Mouse (Mus musculus) CH12.LX (cell line): ENCODE measurements at regions not wholly inside any gene's neighbourhood (a gene's known extent, or its start where the extent isn't known, plus 50 kb on each side); places are given as distances from the start of the nearest gene placed in this dataset.

Experiments used
- DNase-seq: peaks from one replicate; pipeline ENCODE4 v3.0.0-alpha.2; 2013; ENCODE audit errors: extremely low read depth
- H3K27ac ChIP-seq: 2 replicates; pipeline ENCODE4 v1.5.1; 2012; ENCODE audit warnings: low read depth, mild to moderate bottlenecking, control low read depth, moderate library complexity; ENCODE audit not compliant: insufficient read depth
- H3K27me3 ChIP-seq: replicated peaks from 2 replicates; pipeline ENCODE3; 2012; ENCODE audit warnings: inconsistent platforms
- H3K36me3 ChIP-seq, 2 experiments: replicated peaks in 1 of 2; 2 replicates each; pipeline versions ENCODE3 to v1.6.1; 2012; ENCODE audit warnings: inconsistent platforms in 1 of 2, low read length in 1 of 2, mild to moderate bottlenecking in 1 of 2, mixed read lengths in 1 of 2, moderate library complexity in 1 of 2; ENCODE audit not compliant: control insufficient read depth in 1 of 2, insufficient read depth in 1 of 2
- H3K4me1 ChIP-seq, 2 experiments: 2 replicates each; pipeline ENCODE4 v1.6.1; 2012; ENCODE audit warnings: inconsistent platforms in 1 of 2, moderate library complexity in 1 of 2; ENCODE audit not compliant: insufficient read depth in 2 of 2, control insufficient read depth in 1 of 2
- H3K4me2 ChIP-seq: 2 replicates; pipeline ENCODE4 v1.6.1; 2012; ENCODE audit warnings: low read depth, mild to moderate bottlenecking, control low read depth; ENCODE audit not compliant: poor library complexity, insufficient read depth, severe bottlenecking
- H3K4me3 ChIP-seq, 3 experiments: fragments of 150-350 bp in 1 of 3; sonication (generic) in 1 of 3; replicated peaks in 1 of 3; 2 replicates each; pipeline versions ENCODE3 to v1.5.1; 2011 to 2012; ENCODE audit warnings: low read depth in 2 of 3, low read length in 2 of 3, mild to moderate bottlenecking in 2 of 3, moderate library complexity in 2 of 3, control low read depth in 1 of 3, improper control_type of control experiment in 1 of 3, inconsistent platforms in 1 of 3, mixed read lengths in 1 of 3; ENCODE audit not compliant: poor library complexity in 1 of 3
- H3K79me2 ChIP-seq: replicated peaks from 2 replicates; pipeline ENCODE4 v1.6.1; 2012; ENCODE audit warnings: mild to moderate bottlenecking, moderate library complexity; ENCODE audit not compliant: control insufficient read depth, poor library complexity, insufficient read depth, severe bottlenecking; ENCODE audit errors: extremely low read depth
- H3K9ac ChIP-seq: 2 replicates; pipeline ENCODE4 v1.6.1; 2012; ENCODE audit warnings: low read depth, mild to moderate bottlenecking, control low read depth, moderate library complexity; ENCODE audit not compliant: insufficient read depth
- H3K9me3 ChIP-seq: replicated peaks from 2 replicates; pipeline ENCODE3; 2012; ENCODE audit warnings: low read length, inconsistent platforms, mixed read lengths
- CHD1 ChIP-seq: IDR thresholded peaks from 2 replicates; pipeline ENCODE4 v1.6.1; 2012; ENCODE audit warnings: low read depth, low read length, improper control_type of control experiment, inconsistent platforms
- CTCF ChIP-seq, 2 experiments: IDR thresholded peaks in 1 of 2; conservative IDR thresholded peaks in 1 of 2; 2 replicates each; pipeline ENCODE4 v1.5.1; 2011 to 2012; ENCODE audit warnings: low read depth in 2 of 2, low read length in 2 of 2, improper control_type of control experiment in 1 of 2, inconsistent platforms in 1 of 2, mild to moderate bottlenecking in 1 of 2, moderate library complexity in 1 of 2
- E2F4 ChIP-seq: IDR thresholded peaks from 2 replicates; pipeline ENCODE4 v1.6.1; 2011; ENCODE audit warnings: low read depth, low read length, improper control_type of control experiment; ENCODE audit not compliant: insufficient replicate concordance
- GABPA ChIP-seq: IDR thresholded peaks from 2 replicates; pipeline ENCODE4 v1.6.1; 2012; ENCODE audit warnings: low read depth, low read length, improper control_type of control experiment, inconsistent platforms; ENCODE audit not compliant: insufficient replicate concordance
- IRF4 ChIP-seq: IDR thresholded peaks from 2 replicates; pipeline ENCODE4 v1.6.1; 2014; ENCODE audit warnings: low read depth, mild to moderate bottlenecking, inconsistent platforms, low read length, improper control_type of control experiment
- JUN ChIP-seq: IDR thresholded peaks from 2 replicates; pipeline ENCODE4 v1.6.1; 2011; ENCODE audit warnings: low read depth, mild to moderate bottlenecking, low read length, improper control_type of control experiment, moderate library complexity; ENCODE audit not compliant: insufficient read depth
- MAFK ChIP-seq: IDR thresholded peaks from 2 replicates; pipeline ENCODE4 v1.6.1; 2011; ENCODE audit warnings: low read length, improper control_type of control experiment; ENCODE audit not compliant: insufficient replicate concordance
- MAZ ChIP-seq: IDR thresholded peaks from 2 replicates; pipeline ENCODE4 v1.6.1; 2012; ENCODE audit warnings: low read depth, mild to moderate bottlenecking, inconsistent platforms, low read length, improper control_type of control experiment, moderate library complexity
- MXI1 ChIP-seq: IDR thresholded peaks from 2 replicates; pipeline ENCODE4 v1.6.1; 2011; ENCODE audit warnings: mild to moderate bottlenecking, low read depth, low read length, improper control_type of control experiment
- MYC ChIP-seq: IDR thresholded peaks from 2 replicates; pipeline ENCODE4 v1.6.1; 2011; ENCODE audit warnings: low read depth, mild to moderate bottlenecking, improper control_type of control experiment, low read length
- PAX5 ChIP-seq: IDR thresholded peaks from 2 replicates; pipeline ENCODE4 v1.6.1; 2012; ENCODE audit warnings: low read length, inconsistent platforms, mixed read lengths
- POLR2A ChIP-seq: IDR thresholded peaks from 2 replicates; pipeline ENCODE4 v1.6.1; 2011; ENCODE audit warnings: low read depth, mild to moderate bottlenecking, improper control_type of control experiment, low read length
- TBP ChIP-seq: conservative IDR thresholded peaks from 2 replicates; pipeline ENCODE4 v1.6.1; 2011; ENCODE audit warnings: low read depth, low read length, improper control_type of control experiment
- ZMIZ1 ChIP-seq: IDR thresholded peaks from 2 replicates; pipeline ENCODE4 v1.6.1; 2012; ENCODE audit warnings: low read depth, mild to moderate bottlenecking, inconsistent platforms, low read length, improper control_type of control experiment
- dilution Hi-C: fragments of 300-500 bp; cut with MboI; formaldehyde crosslinking; loops from 2 replicates; pipeline ENCODE4 v1.14.3; 2020; ENCODE audit warnings: low sequenced_read_pairs; ENCODE audit not compliant: extremely low pct_unique_long_range_greater_than_20kb, extremely low pct_ligation_motif_present
- in situ Hi-C: fragments of 300-500 bp; cut with MboI; formaldehyde crosslinking; loops from 3 replicates; pipeline ENCODE4 v1.14.3; 2019; ENCODE audit warnings: low sequenced_read_pairs, low pct_ligation_motif_present, low pct_unique_long_range_greater_than_20kb, mixed read lengths

GRCm38 (mm10) chr15:85684875-85685274 is 49.9 kb upstream of the Ppara start:
- H3K9me3 ChIP-seq, result no peaks in the 10 kb centered on the region
- DNase-seq, result no peak
- H3K9ac ChIP-seq, result no peak overlapping the region
- in situ Hi-C loops, result no loop called here
- TF ChIP-seq E2F4 (no peak), MAZ (no peak), GABPA (no peak), MYC (no peak), PAX5 (no peak), JUN (no peak), MXI1 (no peak), POLR2A (no peak), IRF4 (no peak), CHD1 (no peak), CTCF (conservative IDR thresholded peaks at IDR 0.05 in 1 of 2, IDR thresholded peaks at IDR 0.05 in 1 of 2; ENCODE audit: low read depth in 2 of 2, low read length in 2 of 2) (no peak), ZMIZ1 (no peak), TBP (no peak), MAFK (no peak)
- no peak overlapping the region for H3K4me2 ChIP-seq
- no peak overlapping the region for H3K27ac ChIP-seq
- dilution Hi-C loops, result no loop called here
- no peak overlapping the region for H3K4me3 ChIP-seq
- H3K79me2 ChIP-seq, result no peaks in the 10 kb centered on the region
- no peaks in the 10 kb centered on the region for H3K27me3 ChIP-seq
- no peaks in the 10 kb centered on the region for H3K36me3 ChIP-seq
- H3K4me1 ChIP-seq, result peaks cover 0 to 18% of the 10 kb centered on the region in 2 experiments; a peak in 2 of 4 replicates
